Comparison of ENCODE assay signal across 9 mouse cellular contexts in genomic region chr19:36535186-36535585, GRCm38 (mm10). TPM values are rescaled to one million over a fixed set of nuclear protein-coding genes. Genes with fewer than 3 reads are reported as not detected.
DNase-seq lines count a peak whose midpoint lies in the region; ATAC-seq and TF ChIP-seq lines count a peak whose summit lies in the region.
"Had no signal": no experiment of that assay in that cellular context is flagged by ENCODE, and none has a peak within 500 bp of the region (broad histone marks: within the 10 kb centered on the region; RNA-seq: fewer than 3 reads in every experiment).

No protein-coding gene starts in this region.

- peaks cover 18% of the 10 kb centered on the region for H3K4me1 ChIP-seq in embryonic facial prominence, embryonic 13.5 days
- H3K4me1 ChIP-seq in embryonic facial prominence, embryonic 10.5 days, result peaks cover 22% of the 10 kb centered on the region
- peaks cover 4% of the 10 kb centered on the region; the same call in 1 of the 2 replicates for H3K4me1 ChIP-seq in liver, adult 2 months (ENCODE audit: control insufficient read depth, insufficient read depth, low read length)
- H3K4me1 ChIP-seq in liver, embryonic 12.5 days, result peaks cover 21% of the 10 kb centered on the region
- peaks cover 28% of the 10 kb centered on the region for H3K4me1 ChIP-seq in hindbrain, embryonic 15.5 days (replicated peaks)
- peaks cover 33% of the 10 kb centered on the region for H3K4me1 ChIP-seq in neural tube, embryonic 15.5 days
- H3K4me1 ChIP-seq in intestine, embryonic 16.5 days (ENCODE audit: control insufficient read depth, insufficient read depth, low read length), result peaks cover 12% of the 10 kb centered on the region

- DNase-seq in embryonic facial prominence, embryonic 10.5 days (ENCODE audit: low spot score), result no peak
- DNase-seq in liver, adult 2 months (ENCODE audit: extremely low read depth, low read depth, low spot score), result no peak
- no peak for DNase-seq in urinary bladder, postnatal 36 days (ENCODE audit: low spot score in 2 of 2)
- DNase-seq: lung, postnatal 36 days had no signal

- H3K4me3 ChIP-seq in embryonic facial prominence, embryonic 13.5 days, result peak overlapping the region; percentile 24; the same call in 1 of the 2 replicates
- H3K4me3 ChIP-seq in embryonic facial prominence, embryonic 10.5 days, result no peak overlapping the region
- peak overlapping the region; percentile 34 for H3K4me3 ChIP-seq in liver, adult 2 months (ENCODE audit: insufficient read depth, low read depth, low read length)
- no peak overlapping the region for H3K4me3 ChIP-seq in liver, embryonic 12.5 days
- H3K4me3 ChIP-seq in hindbrain, embryonic 15.5 days, result no peak overlapping the region
- H3K4me3 ChIP-seq in neural tube, embryonic 15.5 days (replicated peaks), result peak overlapping the region; percentile 5; the same call in 1 of the 2 replicates
- no peak overlapping the region for H3K4me3 ChIP-seq in intestine, embryonic 16.5 days (ENCODE audit: low read length)

- no peaks in the 10 kb centered on the region for H3K36me3 ChIP-seq in embryonic facial prominence, embryonic 13.5 days
- H3K36me3 ChIP-seq in embryonic facial prominence, embryonic 10.5 days (replicated peaks), result no peaks in the 10 kb centered on the region
- no peaks in the 10 kb centered on the region for H3K36me3 ChIP-seq in liver, adult 2 months (ENCODE audit: control insufficient read depth, insufficient read depth, low read length)
- H3K36me3 ChIP-seq in liver, embryonic 12.5 days, result no peaks in the 10 kb centered on the region
- H3K36me3 ChIP-seq in hindbrain, embryonic 15.5 days, result no peaks in the 10 kb centered on the region
- H3K36me3 ChIP-seq in neural tube, embryonic 15.5 days, result no peaks in the 10 kb centered on the region
- H3K36me3 ChIP-seq in intestine, embryonic 16.5 days (ENCODE audit: control insufficient read depth, insufficient read depth, low read length), result no peaks in the 10 kb centered on the region

- TF ChIP-seq CTCF in liver, adult 2 months (IDR thresholded peaks at IDR 0.05; ENCODE audit: low read depth, low read length), result no peak

- no peak overlapping the region for H3K9ac ChIP-seq in embryonic facial prominence, embryonic 13.5 days
- H3K9ac ChIP-seq in liver, adult 2 months (ENCODE audit: low read depth, low read length), result no peak overlapping the region
- H3K9ac ChIP-seq in liver, embryonic 12.5 days, result no peak overlapping the region
- H3K9ac ChIP-seq in hindbrain, embryonic 15.5 days, result no peak overlapping the region
- H3K9ac ChIP-seq in neural tube, embryonic 15.5 days (replicated peaks), result no peak overlapping the region
- H3K9ac ChIP-seq in intestine, embryonic 16.5 days (ENCODE audit: low read depth, low read length), result no peak overlapping the region

- TF ChIP-seq POLR2A in liver, adult 2 months (IDR thresholded peaks at IDR 0.05; ENCODE audit: extremely low read depth, insufficient read depth, low read length), result no peak

- 0 out of 2 replicates have a peak, but pooled peaks cover 3% of the 10 kb centered on the region for H3K27me3 ChIP-seq in embryonic facial prominence, embryonic 13.5 days
- H3K27me3 ChIP-seq in embryonic facial prominence, embryonic 10.5 days (replicated peaks; ENCODE audit: low read depth, poor library complexity, severe bottlenecking), result peaks cover 12% of the 10 kb centered on the region
- H3K27me3 ChIP-seq in liver, adult 2 months (ENCODE audit: control insufficient read depth, insufficient read depth, low read length), result no peaks in the 10 kb centered on the region
- H3K27me3 ChIP-seq in liver, embryonic 12.5 days (replicated peaks), result peaks cover 12% of the 10 kb centered on the region; the same call in 1 of the 2 replicates
- no peaks in the 10 kb centered on the region for H3K27me3 ChIP-seq in hindbrain, embryonic 15.5 days
- H3K27me3 ChIP-seq in neural tube, embryonic 15.5 days (replicated peaks), result no peaks in the 10 kb centered on the region
- H3K27me3 ChIP-seq in intestine, embryonic 16.5 days (replicated peaks; ENCODE audit: control insufficient read depth, insufficient read depth, low read length), result no peaks in the 10 kb centered on the region

- 42% methylated on average over 2 of the region's 2 CpGs for WGBS in embryonic facial prominence, embryonic 13.5 days
- WGBS in embryonic facial prominence, embryonic 10.5 days, result 35% methylated on average over 2 of the region's 2 CpGs
- 40% methylated on average over 2 of the region's 2 CpGs for WGBS in liver, adult 2 months
- 64% methylated on average over 2 of the region's 2 CpGs for WGBS in liver, embryonic 12.5 days (ENCODE audit: insufficient replicate concordance)
- WGBS in hindbrain, embryonic 15.5 days, result 28% methylated on average over 2 of the region's 2 CpGs
- WGBS in neural tube, embryonic 15.5 days, result 13% methylated on average over 2 of the region's 2 CpGs
- 54% methylated on average over 2 of the region's 2 CpGs for WGBS in intestine, embryonic 16.5 days

- ATAC-seq in embryonic facial prominence, embryonic 13.5 days (ENCODE audit: insufficient number of reproducible peaks, insufficient read depth, low FRiP score, low TSS enrichment, low read depth), result no peak
- no peak for ATAC-seq in liver, embryonic 12.5 days
- ATAC-seq in hindbrain, embryonic 15.5 days (ENCODE audit: low FRiP score, low read depth), result peak; percentile 17; the same call in 1 of the 2 replicates
- ATAC-seq in neural tube, embryonic 15.5 days (ENCODE audit: low FRiP score), result peak; percentile 11; the same call in 1 of the 2 replicates
- ATAC-seq in intestine, embryonic 16.5 days, result no peak

- H3K79me2 ChIP-seq in liver, adult 2 months (ENCODE audit: control insufficient read depth, insufficient read depth, low read length), result no peaks in the 10 kb centered on the region

- H3K4me2 ChIP-seq in embryonic facial prominence, embryonic 13.5 days, result peak overlapping the region; percentile 57
- H3K4me2 ChIP-seq in liver, embryonic 12.5 days, result no peak overlapping the region
- peak overlapping the region; percentile 46 for H3K4me2 ChIP-seq in hindbrain, embryonic 15.5 days
- H3K4me2 ChIP-seq in neural tube, embryonic 15.5 days, result peak overlapping the region; percentile 50
- no peak overlapping the region for H3K4me2 ChIP-seq in intestine, embryonic 16.5 days (ENCODE audit: low read depth, low read length)

- H3K27ac ChIP-seq in embryonic facial prominence, embryonic 13.5 days, result peak overlapping the region; percentile 69
- no peak overlapping the region for H3K27ac ChIP-seq in embryonic facial prominence, embryonic 10.5 days (replicated peaks)
- no peak overlapping the region for H3K27ac ChIP-seq in liver, adult 2 months (replicated peaks; ENCODE audit: insufficient read depth, low read depth, low read length)
- no peak overlapping the region for H3K27ac ChIP-seq in liver, embryonic 12.5 days
- peak overlapping the region; percentile 76 for H3K27ac ChIP-seq in hindbrain, embryonic 15.5 days (replicated peaks)
- H3K27ac ChIP-seq in neural tube, embryonic 15.5 days (replicated peaks), result peak overlapping the region; percentile 78
- no peak overlapping the region for H3K27ac ChIP-seq in intestine, embryonic 16.5 days (ENCODE audit: low read length)

- H3K9me3 ChIP-seq in embryonic facial prominence, embryonic 13.5 days, result no peaks in the 10 kb centered on the region
- no peaks in the 10 kb centered on the region for H3K9me3 ChIP-seq in embryonic facial prominence, embryonic 10.5 days
- no peaks in the 10 kb centered on the region for H3K9me3 ChIP-seq in liver, embryonic 12.5 days (replicated peaks)
- H3K9me3 ChIP-seq in hindbrain, embryonic 15.5 days, result no peaks in the 10 kb centered on the region
- no peaks in the 10 kb centered on the region for H3K9me3 ChIP-seq in neural tube, embryonic 15.5 days (replicated peaks)
- H3K9me3 ChIP-seq in intestine, embryonic 16.5 days (ENCODE audit: control insufficient read depth, low read length), result no peaks in the 10 kb centered on the region

RNA-seq across cellular contexts. Expression of gene Hectd2, which starts 19.3 kb away (rescaled TPM):
- 2.5 and 3.9 TPM in 2 replicates for polyA plus RNA-seq in embryonic facial prominence, embryonic 13.5 days (2015; fragmentation: Nextera tagmentation; extraction: Ambion mirVana)
- polyA plus RNA-seq in embryonic facial prominence, embryonic 10.5 days (2016; fragmentation: Nextera tagmentation; extraction: Ambion mirVana), result 2.2 and 2.3 TPM in 2 replicates
- 1.5 and 1.7 TPM in 2 replicates for total RNA-seq in liver, adult 2 months (2014; rRNA removed)
- polyA plus RNA-seq in liver, adult 2 months (2012; rRNA removed), result 0.35 and 0.46 TPM in 2 replicates
- 0.82 and 0.96 TPM in 2 replicates for polyA plus RNA-seq in liver, embryonic 12.5 days (2016; fragmentation: Nextera tagmentation; extraction: Ambion mirVana)
- polyA plus RNA-seq in hindbrain, embryonic 15.5 days (2015; fragmentation: Nextera tagmentation; extraction: Ambion mirVana), result 11.8 and 13.1 TPM in 2 replicates
- 9.5 and 10.0 TPM in 2 replicates for polyA plus RNA-seq in neural tube, embryonic 15.5 days (2015; fragmentation: Nextera tagmentation; extraction: Ambion mirVana)
- polyA plus RNA-seq in intestine, embryonic 16.5 days (2015; fragmentation: Nextera tagmentation; extraction: Ambion mirVana), result 1.3 and 1.4 TPM in 2 replicates

Comparison
In these comparisons a context has a peak if more than half of its experiments do, and no peak if none do; other contexts are left out.
1. H3K27ac ChIP-seq: peak in embryonic facial prominence, embryonic 13.5 days (single experiment), hindbrain, embryonic 15.5 days (single experiment) and neural tube, embryonic 15.5 days (single experiment); none in embryonic facial prominence, embryonic 10.5 days (single experiment), liver, adult 2 months (single experiment), liver, embryonic 12.5 days (single experiment) and intestine, embryonic 16.5 days (single experiment).
2. H3K4me3 ChIP-seq: peak in embryonic facial prominence, embryonic 13.5 days (single experiment), liver, adult 2 months (single experiment) and neural tube, embryonic 15.5 days (single experiment); none in embryonic facial prominence, embryonic 10.5 days (single experiment), liver, embryonic 12.5 days (single experiment), hindbrain, embryonic 15.5 days (single experiment) and intestine, embryonic 16.5 days (single experiment).
3. ATAC-seq: peak in hindbrain, embryonic 15.5 days (single experiment) and neural tube, embryonic 15.5 days (single experiment); none in embryonic facial prominence, embryonic 13.5 days (single experiment), liver, embryonic 12.5 days (single experiment) and intestine, embryonic 16.5 days (single experiment).
4. H3K4me2 ChIP-seq: peak in embryonic facial prominence, embryonic 13.5 days (single experiment), hindbrain, embryonic 15.5 days (single experiment) and neural tube, embryonic 15.5 days (single experiment); none in liver, embryonic 12.5 days (single experiment) and intestine, embryonic 16.5 days (single experiment).